Comparison of ENCODE assay signal across 10 mouse cellular contexts in the genomic region with DNA sequence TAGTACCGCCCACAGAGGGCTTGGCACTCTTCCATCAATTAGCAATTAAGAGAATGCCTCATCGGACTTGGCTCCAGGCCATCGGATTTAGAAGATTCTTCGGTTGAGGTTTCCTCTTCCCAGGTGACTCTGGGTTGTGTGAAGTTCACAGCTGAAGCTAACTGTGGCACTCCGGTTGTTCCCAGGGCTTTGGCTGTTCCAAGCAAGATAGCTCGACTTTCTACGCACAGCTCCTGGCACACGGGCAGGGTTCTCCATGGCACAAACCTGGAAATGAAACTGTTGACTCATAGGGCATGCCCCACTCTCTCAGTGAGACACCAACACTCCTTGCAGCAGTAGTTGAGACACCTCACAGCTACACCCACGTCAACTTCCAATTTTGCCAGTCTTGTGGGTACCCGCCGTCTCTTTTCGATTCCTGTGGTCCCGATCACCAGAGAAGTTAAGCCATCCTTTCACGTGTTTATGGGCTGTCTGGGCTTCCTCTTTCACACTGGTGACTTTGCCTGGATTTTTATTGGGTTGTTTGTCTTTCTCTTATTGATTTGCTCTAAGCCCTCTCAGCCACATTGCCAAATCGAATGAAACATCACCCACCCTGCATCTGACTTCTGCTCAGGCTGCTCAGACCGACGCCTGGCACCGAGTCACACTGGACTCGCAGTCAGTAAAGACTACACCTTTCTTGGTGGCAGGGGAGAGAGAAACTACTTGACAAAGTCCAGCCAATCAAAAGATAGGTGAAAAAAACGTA.
DNase-seq lines count a peak whose midpoint lies in the region; ATAC-seq and TF ChIP-seq lines count a peak whose summit lies in the region.
"Had no signal": no experiment of that assay in that cellular context is flagged by ENCODE, and none has a peak within 500 bp of the region (broad histone marks: within the 10 kb centered on the region; RNA-seq: fewer than 3 reads in every experiment).

No protein-coding gene starts in this region.

- no peak overlapping the region for H3K9ac ChIP-seq in liver, postnatal 0 days (replicated peaks)
- H3K9ac ChIP-seq in liver, embryonic 12.5 days: no peak overlapping the region
- no peak overlapping the region for H3K9ac ChIP-seq in forebrain, embryonic 15.5 days (replicated peaks)
- H3K9ac ChIP-seq in forebrain, embryonic 13.5 days: no peak overlapping the region
- H3K9ac ChIP-seq: limb, embryonic 15.5 days had no signal

- peak overlapping the region; percentile 39; the same call in 1 of the 2 replicates for H3K27ac ChIP-seq in liver, postnatal 0 days (ENCODE audit: low read depth)
- no peak overlapping the region for H3K27ac ChIP-seq in liver, embryonic 12.5 days
- H3K27ac ChIP-seq in forebrain, embryonic 15.5 days (replicated peaks): no peak overlapping the region
- H3K27ac ChIP-seq in forebrain, embryonic 13.5 days: no peak overlapping the region
- H3K27ac ChIP-seq: kidney, postnatal 0 days; limb, embryonic 15.5 days had no signal

- peak; percentile 73 for ATAC-seq in liver, postnatal 0 days
- ATAC-seq in liver, embryonic 12.5 days: no peak
- peak; percentile 71 for ATAC-seq in monocyte, adult 5-6 weeks (replicated peaks; ENCODE audit: insufficient number of reproducible peaks, low FRiP score, low TSS enrichment, poor library complexity, severe bottlenecking)
- ATAC-seq in forebrain, embryonic 15.5 days (replicated peaks): no peak
- no peak for ATAC-seq in forebrain, embryonic 13.5 days

- no peak for TF ChIP-seq EP300 in liver, postnatal 0 days (IDR thresholded peaks at IDR 0.05; ENCODE audit: low read depth)

- peaks cover 9% of the 10 kb centered on the region for H3K4me1 ChIP-seq in liver, postnatal 0 days (ENCODE audit: insufficient read depth)
- H3K4me1 ChIP-seq in liver, embryonic 12.5 days: peaks cover 7% of the 10 kb centered on the region
- peaks cover 26% of the 10 kb centered on the region; the same call in 1 of the 2 replicates for H3K4me1 ChIP-seq in forebrain, embryonic 15.5 days
- H3K4me1 ChIP-seq in forebrain, embryonic 13.5 days: peaks cover 17% of the 10 kb centered on the region

- no peaks in the 10 kb centered on the region for H3K36me3 ChIP-seq in liver, postnatal 0 days (replicated peaks; ENCODE audit: insufficient read depth, low read length)
- H3K36me3 ChIP-seq in liver, embryonic 12.5 days: no peaks in the 10 kb centered on the region
- no peaks in the 10 kb centered on the region for H3K36me3 ChIP-seq in forebrain, embryonic 15.5 days
- H3K36me3 ChIP-seq in forebrain, embryonic 13.5 days (ENCODE audit: poor library complexity, severe bottlenecking): no peaks in the 10 kb centered on the region
- H3K36me3 ChIP-seq: limb, embryonic 15.5 days had no signal

- no peaks in the 10 kb centered on the region for H3K9me3 ChIP-seq in liver, postnatal 0 days (ENCODE audit: low read length)
- no peaks in the 10 kb centered on the region for H3K9me3 ChIP-seq in liver, embryonic 12.5 days (replicated peaks)
- H3K9me3 ChIP-seq in forebrain, embryonic 15.5 days: no peaks in the 10 kb centered on the region
- peaks cover 5% of the 10 kb centered on the region; the same call in 1 of the 2 replicates for H3K9me3 ChIP-seq in forebrain, embryonic 13.5 days (replicated peaks)
- H3K9me3 ChIP-seq: limb, embryonic 15.5 days had no signal

- WGBS in liver, postnatal 0 days (ENCODE audit: insufficient replicate concordance): 70% methylated on average over 20 of the region's 20 CpGs
- 78% methylated on average over 20 of the region's 20 CpGs for WGBS in liver, embryonic 12.5 days (ENCODE audit: insufficient replicate concordance)
- 84% methylated on average over 20 of the region's 20 CpGs for WGBS in forebrain, embryonic 15.5 days
- 90% methylated on average over 20 of the region's 20 CpGs for WGBS in forebrain, embryonic 13.5 days

- no peak overlapping the region for H3K4me3 ChIP-seq in liver, postnatal 0 days (ENCODE audit: low read depth, low read length)
- no peak overlapping the region for H3K4me3 ChIP-seq in liver, embryonic 12.5 days
- no peak overlapping the region for H3K4me3 ChIP-seq in forebrain, embryonic 15.5 days
- H3K4me3 ChIP-seq in forebrain, embryonic 13.5 days: no peak overlapping the region
- H3K4me3 ChIP-seq: limb, embryonic 15.5 days had no signal

- DNase-seq in cerebellum, adult 11-12 months: peak; percentile 54
- no peak for DNase-seq in cerebellum, adult 8-10 months
- no peak for DNase-seq in liver, postnatal 0 days
- peak; percentile 45 for DNase-seq in layer of hippocampus, adult 9-10 months (ENCODE audit: low spot score)

- no peak for TF ChIP-seq CTCF in liver, postnatal 0 days (IDR thresholded peaks at IDR 0.05; ENCODE audit: low read depth)

- no peak overlapping the region for H3K4me2 ChIP-seq in liver, postnatal 0 days (ENCODE audit: low read depth, low read length)
- no peak overlapping the region for H3K4me2 ChIP-seq in liver, embryonic 12.5 days
- no peak overlapping the region for H3K4me2 ChIP-seq in forebrain, embryonic 15.5 days (replicated peaks)
- no peak overlapping the region for H3K4me2 ChIP-seq in forebrain, embryonic 13.5 days
- H3K4me2 ChIP-seq: limb, embryonic 15.5 days had no signal

- no peaks in the 10 kb centered on the region for H3K27me3 ChIP-seq in liver, postnatal 0 days (ENCODE audit: insufficient read depth, low read length)
- H3K27me3 ChIP-seq in liver, embryonic 12.5 days (replicated peaks): peaks cover 31% of the 10 kb centered on the region
- H3K27me3 ChIP-seq in forebrain, embryonic 15.5 days: no peaks in the 10 kb centered on the region
- H3K27me3 ChIP-seq in forebrain, embryonic 13.5 days: no peaks in the 10 kb centered on the region

Comparison
In these comparisons a context has a peak if more than half of its experiments do, and no peak if none do; other contexts are left out.
1. DNase-seq: peak in cerebellum, adult 11-12 months (single experiment) and layer of hippocampus, adult 9-10 months (single experiment); none in cerebellum, adult 8-10 months (single experiment) and liver, postnatal 0 days (single experiment).
2. ATAC-seq: peak in liver, postnatal 0 days (single experiment) and monocyte, adult 5-6 weeks (single experiment); none in liver, embryonic 12.5 days (single experiment), forebrain, embryonic 15.5 days (single experiment) and forebrain, embryonic 13.5 days (single experiment).